Mouse (Mus musculus): Measurements from ENCODE around the gene Maml3. TPM values are rescaled to one million over a fixed set of nuclear protein-coding genes. Genes with fewer than 3 reads are reported as not detected.

Gene Maml3
- total and polyA plus RNA-seq, 3 experiments, result 0.81 to 1.8 (median 0.98) TPM

GRCm38 (mm10) chr3:51813186-51813585 is 291.7 kb downstream of the Maml3 start:
- no peaks in the 10 kb centered on the region for H3K9me3 ChIP-seq (replicated peaks; ENCODE audit: low read length)
- no peaks in the 10 kb centered on the region for H3K27me3 ChIP-seq (replicated peaks)
- TF ChIP-seq JUND (conservative IDR thresholded peaks at IDR 0.05; ENCODE audit: low read depth, low read length) (no peak), BHLHE40 (IDR thresholded peaks at IDR 0.05; ENCODE audit: low read depth, low read length) (no peak), MYC (IDR thresholded peaks at IDR 0.05; ENCODE audit: low read depth, low read length) (no peak), NRF1 (IDR thresholded peaks at IDR 0.05; ENCODE audit: low read depth, low read length) (no peak)
- DNase-seq (ENCODE audit: extremely low read depth), result no peak
- no peak overlapping the region for H3K9ac ChIP-seq (ENCODE audit: insufficient read depth, low read depth)
- no peak overlapping the region for H3K4me2 ChIP-seq (ENCODE audit: insufficient read depth, low read depth, poor library complexity, severe bottlenecking)
- H3K36me3 ChIP-seq (replicated peaks in 1 of 2; ENCODE audit: control insufficient read depth in 1 of 2, insufficient read depth in 1 of 2, low read length in 1 of 2), result no peaks in the 10 kb centered on the region
- in situ Hi-C loops (cut with MboI; ENCODE audit: low pct_ligation_motif_present, low pct_unique_long_range_greater_than_20kb, low sequenced_read_pairs), result no loop called here
- no peaks in the 10 kb centered on the region for H3K4me1 ChIP-seq (ENCODE audit: control insufficient read depth in 1 of 2, insufficient read depth in 2 of 2)
- no peak overlapping the region for H3K4me3 ChIP-seq (replicated peaks in 1 of 3; ENCODE audit: low read depth in 2 of 3, low read length in 2 of 3, poor library complexity in 1 of 3)
- H3K27ac ChIP-seq (ENCODE audit: insufficient read depth, low read depth), result no peak overlapping the region
- dilution Hi-C loops (cut with MboI; ENCODE audit: extremely low pct_ligation_motif_present, extremely low pct_unique_long_range_greater_than_20kb, low sequenced_read_pairs), result no loop called here
- no peaks in the 10 kb centered on the region for H3K79me2 ChIP-seq (replicated peaks; ENCODE audit: control insufficient read depth, extremely low read depth, insufficient read depth, poor library complexity, severe bottlenecking)

DNA sequence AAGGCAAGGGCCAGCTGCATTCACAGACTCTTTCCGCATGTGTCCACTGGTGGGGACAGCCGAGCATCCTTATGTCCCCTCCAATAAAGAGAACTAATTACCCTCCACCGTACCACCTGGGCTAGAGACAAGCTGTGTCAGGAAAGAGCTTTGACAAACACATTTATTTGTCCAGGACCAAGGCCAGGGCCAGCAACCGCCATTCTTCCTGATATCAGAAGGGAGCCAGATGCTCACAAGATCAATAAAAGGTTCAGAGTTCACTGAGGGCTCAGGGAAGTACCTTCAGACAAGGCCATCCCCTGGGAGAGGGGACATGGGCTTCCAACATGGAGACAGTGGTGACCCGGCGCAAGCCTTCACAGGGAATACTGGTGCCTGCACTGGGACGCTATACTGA is 294.1 kb downstream of the Maml3 start:
- TF ChIP-seq ZNF384 (IDR thresholded peaks at IDR 0.05; ENCODE audit: low read depth, low read length) (no peak), GABPA (IDR thresholded peaks at IDR 0.05; ENCODE audit: insufficient replicate concordance, low read depth, low read length) (no peak), JUND (conservative IDR thresholded peaks at IDR 0.05; ENCODE audit: low read depth, low read length) (no peak), ZKSCAN1 (IDR thresholded peaks at IDR 0.05; ENCODE audit: borderline replicate concordance, low read depth, low read length) (no peak), NRF1 (IDR thresholded peaks at IDR 0.05; ENCODE audit: low read depth, low read length) (no peak), EP300 (IDR thresholded peaks at IDR 0.05; ENCODE audit: low read length) (no peak), MAFK (IDR thresholded peaks at IDR 0.05; ENCODE audit: insufficient replicate concordance, low read length) (no peak)
- Histone ChIP-seq H3K27ac (ENCODE audit: insufficient read depth, low read depth) (no peak overlapping the region), H3K9ac (ENCODE audit: insufficient read depth, low read depth) (no peak overlapping the region), H3K4me3 (replicated peaks in 1 of 3; ENCODE audit: low read depth in 2 of 3, low read length in 2 of 3, poor library complexity in 1 of 3) (no peak overlapping the region), H3K4me1 (ENCODE audit: control insufficient read depth in 1 of 2, insufficient read depth in 2 of 2) (no peaks in the 10 kb centered on the region), H3K4me2 (ENCODE audit: insufficient read depth, low read depth, poor library complexity, severe bottlenecking) (no peak overlapping the region), H3K9me3 (replicated peaks; ENCODE audit: low read length) (no peaks in the 10 kb centered on the region), H3K79me2 (replicated peaks; ENCODE audit: control insufficient read depth, extremely low read depth, insufficient read depth, poor library complexity, severe bottlenecking) (no peaks in the 10 kb centered on the region), H3K27me3 (replicated peaks) (no peaks in the 10 kb centered on the region), H3K36me3 (replicated peaks in 1 of 2; ENCODE audit: control insufficient read depth in 1 of 2, insufficient read depth in 1 of 2, low read length in 1 of 2) (no peaks in the 10 kb centered on the region)
- in situ Hi-C loops (cut with MboI; ENCODE audit: low pct_ligation_motif_present, low pct_unique_long_range_greater_than_20kb, low sequenced_read_pairs) (no loop called here), dilution Hi-C loops (cut with MboI; ENCODE audit: extremely low pct_ligation_motif_present, extremely low pct_unique_long_range_greater_than_20kb, low sequenced_read_pairs) (no loop called here)
- no peak for DNase-seq (ENCODE audit: extremely low read depth)

DNA sequence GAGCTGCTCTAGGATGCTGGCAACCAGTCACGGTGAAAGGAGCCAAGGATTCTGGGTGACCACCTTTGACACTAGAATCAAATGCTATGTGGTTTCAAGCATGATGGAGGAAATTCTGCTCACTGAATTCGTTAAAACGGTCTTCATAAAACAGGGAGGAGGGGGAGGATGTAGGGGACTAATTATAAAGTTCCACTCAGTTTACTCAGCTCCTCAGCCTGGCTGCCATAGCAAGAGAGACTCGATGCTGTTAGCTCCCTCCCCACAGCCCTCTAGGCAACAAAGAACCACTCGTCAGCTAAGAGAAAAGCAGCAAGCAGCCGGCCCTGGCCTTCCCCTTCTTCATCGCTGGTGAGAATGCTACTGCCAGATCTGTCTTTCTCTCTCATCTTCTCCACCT is 295.1 kb downstream of the Maml3 start:
- Histone ChIP-seq H3K27me3 (replicated peaks) (no peaks in the 10 kb centered on the region), H3K4me2 (ENCODE audit: insufficient read depth, low read depth, poor library complexity, severe bottlenecking) (no peak overlapping the region), H3K36me3 (replicated peaks in 1 of 2; ENCODE audit: control insufficient read depth in 1 of 2, insufficient read depth in 1 of 2, low read length in 1 of 2) (no peaks in the 10 kb centered on the region), H3K4me1 (ENCODE audit: control insufficient read depth in 1 of 2, insufficient read depth in 2 of 2) (no peaks in the 10 kb centered on the region), H3K4me3 (replicated peaks in 1 of 3; ENCODE audit: low read depth in 2 of 3, low read length in 2 of 3, poor library complexity in 1 of 3) (no peak overlapping the region), H3K79me2 (replicated peaks; ENCODE audit: control insufficient read depth, extremely low read depth, insufficient read depth, poor library complexity, severe bottlenecking) (no peaks in the 10 kb centered on the region), H3K9ac (ENCODE audit: insufficient read depth, low read depth) (no peak overlapping the region), H3K27ac (ENCODE audit: insufficient read depth, low read depth) (no peak overlapping the region), H3K9me3 (replicated peaks; ENCODE audit: low read length) (no peaks in the 10 kb centered on the region)
- in situ Hi-C loops (cut with MboI; ENCODE audit: low pct_ligation_motif_present, low pct_unique_long_range_greater_than_20kb, low sequenced_read_pairs), result no loop called here
- no peak for TF ChIP-seq ZKSCAN1 (IDR thresholded peaks at IDR 0.05; ENCODE audit: borderline replicate concordance, low read depth, low read length)
- no peak for TF ChIP-seq ZNF384 (IDR thresholded peaks at IDR 0.05; ENCODE audit: low read depth, low read length)
- no peak for TF ChIP-seq RCOR1 (conservative IDR thresholded peaks at IDR 0.05; ENCODE audit: low read depth, low read length)
- no peak for TF ChIP-seq SMC3 (IDR thresholded peaks at IDR 0.05; ENCODE audit: low read depth, low read length)
- no peak for TF ChIP-seq UBTF (IDR thresholded peaks at IDR 0.05; ENCODE audit: low read depth, low read length)
- no peak for TF ChIP-seq MAZ (IDR thresholded peaks at IDR 0.05; ENCODE audit: low read depth, low read length)
- TF ChIP-seq ELF1 (IDR thresholded peaks at IDR 0.05; ENCODE audit: low read depth, low read length), result no peak
- DNase-seq (ENCODE audit: extremely low read depth), result no peak
- dilution Hi-C loops (cut with MboI; ENCODE audit: extremely low pct_ligation_motif_present, extremely low pct_unique_long_range_greater_than_20kb, low sequenced_read_pairs), result no loop called here

All from CH12.LX (cell line).